Mouse (Mus musculus): ENCODE measurements around the gene Erbb4. TPM values are rescaled to one million over a fixed set of nuclear protein-coding genes. Genes with fewer than 3 reads are reported as not detected.
A peak's percentile ranks its signal among the peaks of the same experiment; 100 is the strongest.
"Not testable (repeated sequence)": the region's sequence is repeated elsewhere in the genome, so short reads cannot be mapped to it uniquely, and the experiment has no call there.

Erbb4 gene
- total RNA-seq, 4 experiments from 2014 or later = 43.8 to 51.8 (median 48.4) TPM

- no peak for DNase-seq (ENCODE audit: low spot score in 2 of 2)
Measured at GRCm38 (mm10) chr1:68872976-68873634, 234.8 kb downstream of the Erbb4 start.

GRCm38 (mm10) chr1:68860341-68860740, 247.5 kb downstream of the Erbb4 start:
- DNase-seq (ENCODE audit: low spot score in 2 of 2) = no peak

- no peak for DNase-seq (ENCODE audit: low spot score in 2 of 2)
Measured at GRCm38 (mm10) chr1:68859480-68859879, 248.4 kb downstream of the Erbb4 start.

GRCm38 (mm10) chr1:68839352-68839751, 268.5 kb downstream of the Erbb4 start:
- no peak for DNase-seq (ENCODE audit: low spot score in 2 of 2)

- DNase-seq (ENCODE audit: low spot score in 2 of 2) = no peak
Measured at GRCm38 (mm10) chr1:68834686-68835085, 273.2 kb downstream of the Erbb4 start.

- DNase-seq (ENCODE audit: low spot score in 2 of 2) = no peak
Measured at GRCm38 (mm10) chr1:68832101-68832500, 275.8 kb downstream of the Erbb4 start.

- no peak for DNase-seq (ENCODE audit: low spot score in 2 of 2)
Measured at GRCm38 (mm10) chr1:68831575-68831974, 276.3 kb downstream of the Erbb4 start.

GRCm38 (mm10) chr1:68830501-68831239, 277.2 kb downstream of the Erbb4 start:
- DNase-seq (ENCODE audit: low spot score in 2 of 2) = no peak

GRCm38 (mm10) chr1:68823116-68823644, 284.7 kb downstream of the Erbb4 start:
- no peak for DNase-seq (ENCODE audit: low spot score in 2 of 2)

GRCm38 (mm10) chr1:68806711-68807110, 301.1 kb downstream of the Erbb4 start:
- no peak for DNase-seq (ENCODE audit: low spot score in 2 of 2)

- DNase-seq (ENCODE audit: low spot score in 2 of 2) = no peak
Measured at GRCm38 (mm10) chr1:68787409-68788015, 320.3 kb downstream of the Erbb4 start.

- DNase-seq (ENCODE audit: low spot score in 2 of 2) = no peak
Measured at GRCm38 (mm10) chr1:68780653-68781052, 327.2 kb downstream of the Erbb4 start.

- no peak for DNase-seq (ENCODE audit: low spot score in 2 of 2)
Measured at GRCm38 (mm10) chr1:68780032-68780431, 327.8 kb downstream of the Erbb4 start.

GRCm38 (mm10) chr1:68766095-68766494, 341.8 kb downstream of the Erbb4 start:
- DNase-seq (ENCODE audit: low spot score in 2 of 2) = not testable (repeated sequence)

- no peak for DNase-seq (ENCODE audit: low spot score in 2 of 2)
Measured at GRCm38 (mm10) chr1:68762456-68762855, 345.4 kb downstream of the Erbb4 start.

GRCm38 (mm10) chr1:68748976-68749375, 358.9 kb downstream of the Erbb4 start:
- peak; percentile 8 to 52 for DNase-seq (ENCODE audit: low spot score in 2 of 2)

- no peak for DNase-seq (ENCODE audit: low spot score in 2 of 2)
Measured at GRCm38 (mm10) chr1:68681478-68681877, 426.4 kb downstream of the Erbb4 start.

GRCm38 (mm10) chr1:68674667-68675066, 433.2 kb downstream of the Erbb4 start:
- DNase-seq (ENCODE audit: low spot score in 2 of 2) = no peak

- no peak for DNase-seq (ENCODE audit: low spot score in 2 of 2)
Measured at GRCm38 (mm10) chr1:68666831-68667601, 440.8 kb downstream of the Erbb4 start.

- DNase-seq (ENCODE audit: low spot score in 2 of 2) = no peak
Measured at GRCm38 (mm10) chr1:68590475-68590874, 517.4 kb downstream of the Erbb4 start.

GRCm38 (mm10) chr1:68573851-68574540, 533.9 kb downstream of the Erbb4 start:
- DNase-seq (ENCODE audit: low spot score in 2 of 2) = no peak
